ENCODE assay signal across 30 mouse cellular contexts in genomic region chr17:84263591-84263990, GRCm38 (mm10).
A peak's percentile ranks its signal among the peaks of the same experiment; 100 is the strongest.
DNase-seq lines count a peak whose midpoint lies in the region; ATAC-seq and TF ChIP-seq lines count a peak whose summit lies in the region.
"Had no signal": no experiment of that assay in that cellular context is flagged by ENCODE, and none has a peak within 500 bp of the region (broad histone marks: within the 10 kb centered on the region; RNA-seq: fewer than 3 reads in every experiment).

No protein-coding gene starts in this region.

- no peak overlapping the region for H3K27ac ChIP-seq in heart, embryonic 10.5 days
- no peak overlapping the region for H3K27ac ChIP-seq in heart, embryonic 12.5 days (ENCODE audit: poor library complexity, severe bottlenecking)
- H3K27ac ChIP-seq in liver, embryonic 12.5 days, result peak overlapping the region; percentile 13; the same call in 1 of the 2 replicates
- 0 out of 2 replicates have a peak overlapping the region, but pooled peaks have one; percentile 17 for H3K27ac ChIP-seq in embryonic facial prominence, embryonic 15.5 days (replicated peaks)
- H3K27ac ChIP-seq in stomach, embryonic 15.5 days, result peak overlapping the region; percentile 60
- no peak overlapping the region for H3K27ac ChIP-seq in layer of hippocampus, adult 2 months
- H3K27ac ChIP-seq: hindbrain, embryonic 12.5 days; hindbrain, postnatal 0 days; intestine, embryonic 15.5 days; midbrain, embryonic 15.5 days; neural tube, embryonic 15.5 days had no signal

- peak; percentile 61 for DNase-seq in heart, embryonic 10.5 days (ENCODE audit: low spot score)
- DNase-seq in liver, result no peak
- DNase-seq in layer of hippocampus, adult 2 months (ENCODE audit: low spot score in 2 of 2), result no peak
- DNase-seq in spleen, postnatal 36 days (ENCODE audit: low spot score in 2 of 2), result no peak
- DNase-seq: adrenal gland, adult 2 months; adrenal gland, postnatal 36 days; B cell, adult 2 months; cerebellum, adult 2 months; cerebellum, postnatal 25 days; gastrocnemius, postnatal 14 days; heart, postnatal 36 days; kidney, adult 2 months; kidney, postnatal 4 days; layer of hippocampus, adult 9-11 months; left cerebral cortex, postnatal 4 days; lung, embryonic 14.5 days; lung, postnatal 14 days had no signal

- no peak overlapping the region for H3K4me2 ChIP-seq in heart, embryonic 12.5 days
- H3K4me2 ChIP-seq in liver, embryonic 12.5 days, result no peak overlapping the region
- no peak overlapping the region for H3K4me2 ChIP-seq in embryonic facial prominence, embryonic 15.5 days (replicated peaks)
- no peak overlapping the region for H3K4me2 ChIP-seq in stomach, embryonic 15.5 days
- H3K4me2 ChIP-seq: hindbrain, embryonic 12.5 days; intestine, embryonic 15.5 days; lung, embryonic 14.5 days; midbrain, embryonic 15.5 days; neural tube, embryonic 15.5 days had no signal

- no peaks in the 10 kb centered on the region for H3K9me3 ChIP-seq in heart, embryonic 10.5 days
- no peaks in the 10 kb centered on the region for H3K9me3 ChIP-seq in heart, embryonic 12.5 days (replicated peaks)
- H3K9me3 ChIP-seq in liver, embryonic 12.5 days (replicated peaks), result no peaks in the 10 kb centered on the region
- H3K9me3 ChIP-seq in embryonic facial prominence, embryonic 15.5 days (replicated peaks), result no peaks in the 10 kb centered on the region
- H3K9me3 ChIP-seq in stomach, embryonic 15.5 days, result no peaks in the 10 kb centered on the region
- H3K9me3 ChIP-seq: forebrain, embryonic 10.5 days; hindbrain, embryonic 12.5 days; intestine, embryonic 15.5 days; midbrain, embryonic 15.5 days; neural tube, embryonic 15.5 days had no signal

- no peaks in the 10 kb centered on the region for H3K27me3 ChIP-seq in heart, embryonic 10.5 days (ENCODE audit: insufficient read depth, poor library complexity, severe bottlenecking)
- H3K27me3 ChIP-seq in heart, embryonic 12.5 days (replicated peaks), result no peaks in the 10 kb centered on the region
- H3K27me3 ChIP-seq in liver, embryonic 12.5 days (replicated peaks), result no peaks in the 10 kb centered on the region
- H3K27me3 ChIP-seq in embryonic facial prominence, embryonic 15.5 days, result no peaks in the 10 kb centered on the region
- H3K27me3 ChIP-seq in stomach, embryonic 15.5 days (replicated peaks), result no peaks in the 10 kb centered on the region
- H3K27me3 ChIP-seq: hindbrain, embryonic 12.5 days; intestine, embryonic 15.5 days; midbrain, embryonic 15.5 days; neural tube, embryonic 15.5 days had no signal

- WGBS in heart, embryonic 10.5 days, result 92% methylated on average over 5 of the region's 5 CpGs
- 80% methylated on average over 5 of the region's 5 CpGs for WGBS in heart, embryonic 12.5 days
- 78% methylated on average over 5 of the region's 5 CpGs for WGBS in liver, embryonic 12.5 days (ENCODE audit: insufficient replicate concordance)
- 62% methylated on average over 5 of the region's 5 CpGs for WGBS in embryonic facial prominence, embryonic 15.5 days
- WGBS in stomach, embryonic 15.5 days, result 49% methylated on average over 5 of the region's 5 CpGs

- no peak overlapping the region for H3K9ac ChIP-seq in heart, embryonic 12.5 days
- no peak overlapping the region for H3K9ac ChIP-seq in liver, embryonic 12.5 days
- H3K9ac ChIP-seq in embryonic facial prominence, embryonic 15.5 days, result no peak overlapping the region
- H3K9ac ChIP-seq in stomach, embryonic 15.5 days, result no peak overlapping the region
- H3K9ac ChIP-seq: hindbrain, embryonic 12.5 days; intestine, embryonic 15.5 days; liver, embryonic 14.5 days; lung, embryonic 14.5 days; midbrain, embryonic 15.5 days; neural tube, embryonic 15.5 days had no signal

- no peak for ATAC-seq in heart, embryonic 12.5 days (ENCODE audit: insufficient number of reproducible peaks, low FRiP score)
- ATAC-seq in liver, embryonic 12.5 days, result no peak
- ATAC-seq in embryonic facial prominence, embryonic 15.5 days (ENCODE audit: insufficient number of reproducible peaks, low FRiP score, low TSS enrichment, low read depth), result no peak
- no peak for ATAC-seq in stomach, embryonic 15.5 days (ENCODE audit: insufficient read depth, low FRiP score, low read depth)
- ATAC-seq: activated CD4-positive, CD25-positive, alpha-beta regulatory T cell, adult 4 months; forebrain, embryonic 16.5 days; hindbrain, postnatal 0 days; intestine, embryonic 15.5 days; midbrain, embryonic 15.5 days had no signal

- peaks cover 45% of the 10 kb centered on the region for H3K4me1 ChIP-seq in heart, embryonic 10.5 days
- H3K4me1 ChIP-seq in heart, embryonic 12.5 days (replicated peaks), result peaks cover 55% of the 10 kb centered on the region
- peaks cover 68% of the 10 kb centered on the region for H3K4me1 ChIP-seq in liver, embryonic 12.5 days
- peaks cover 43% of the 10 kb centered on the region for H3K4me1 ChIP-seq in embryonic facial prominence, embryonic 15.5 days
- H3K4me1 ChIP-seq in stomach, embryonic 15.5 days, result peaks cover 31% of the 10 kb centered on the region

- no peaks in the 10 kb centered on the region for H3K36me3 ChIP-seq in heart, embryonic 10.5 days
- H3K36me3 ChIP-seq in heart, embryonic 12.5 days, result no peaks in the 10 kb centered on the region
- H3K36me3 ChIP-seq in liver, embryonic 12.5 days, result 0 out of 2 replicates have a peak, but pooled peaks cover 5% of the 10 kb centered on the region
- H3K36me3 ChIP-seq in embryonic facial prominence, embryonic 15.5 days, result no peaks in the 10 kb centered on the region
- H3K36me3 ChIP-seq in stomach, embryonic 15.5 days, result no peaks in the 10 kb centered on the region
- H3K36me3 ChIP-seq: hindbrain, embryonic 12.5 days; intestine, embryonic 15.5 days; midbrain, embryonic 15.5 days; neural tube, embryonic 15.5 days had no signal

- H3K4me3 ChIP-seq in heart, embryonic 10.5 days, result no peak overlapping the region
- no peak overlapping the region for H3K4me3 ChIP-seq in heart, embryonic 12.5 days
- H3K4me3 ChIP-seq in liver, embryonic 12.5 days, result no peak overlapping the region
- H3K4me3 ChIP-seq in embryonic facial prominence, embryonic 15.5 days (replicated peaks), result no peak overlapping the region
- H3K4me3 ChIP-seq in stomach, embryonic 15.5 days (replicated peaks), result no peak overlapping the region
- no peak overlapping the region for H3K4me3 ChIP-seq in layer of hippocampus, adult 2 months
- H3K4me3 ChIP-seq: forebrain, embryonic 10.5 days; hindbrain, embryonic 12.5 days; intestine, embryonic 15.5 days; midbrain, embryonic 15.5 days; neural tube, embryonic 15.5 days had no signal

- TF ChIP-seq CTCF in layer of hippocampus, adult 2 months (conservative IDR thresholded peaks at IDR 0.05), result no peak

Comparison
In these comparisons a context has a peak if more than half of its experiments do, and no peak if none do; other contexts are left out.
1. H3K27ac ChIP-seq: peak in liver, embryonic 12.5 days (single experiment), embryonic facial prominence, embryonic 15.5 days (single experiment) and stomach, embryonic 15.5 days (single experiment); none in heart, embryonic 10.5 days (single experiment), heart, embryonic 12.5 days (single experiment) and layer of hippocampus, adult 2 months (single experiment).